Mouse (Mus musculus) MEL (cell line): ENCODE results near the gene Nolc1. TPM values are rescaled to one million over a fixed set of nuclear protein-coding genes. Genes with fewer than 3 reads are reported as not detected.
A peak's percentile ranks its signal among the peaks of the same experiment; 100 is the strongest.

Experiments
- DNase-seq: peaks from one replicate; pipeline ENCODE4 v3.0.0; 2011; ENCODE audit warnings: low read depth, low spot score
- H3K27ac ChIP-seq: 2 replicates; pipeline ENCODE4 v1.5.1; 2012; ENCODE audit warnings: low read depth, mild to moderate bottlenecking, control low read depth, low read length, moderate library complexity; ENCODE audit not compliant: control insufficient read depth
- H3K27me3 ChIP-seq, 2 experiments: fragments of 150-350 bp in 1 of 2; sonication (generic) in 1 of 2; 2 replicates each; pipeline ENCODE4 v1.6.1; 2012; ENCODE audit warnings: low read length in 2 of 2, mild to moderate bottlenecking in 2 of 2, improper control_type of control experiment in 1 of 2, moderate library complexity in 1 of 2; ENCODE audit not compliant: insufficient read depth in 2 of 2, control insufficient read depth in 1 of 2
- H3K36me3 ChIP-seq, 2 experiments: 2 replicates each; pipeline ENCODE4 v1.6.1; 2012 to 2014; ENCODE audit warnings: low read length in 2 of 2, improper control_type of control experiment in 1 of 2, inconsistent platforms in 1 of 2, mild to moderate bottlenecking in 1 of 2; ENCODE audit not compliant: insufficient read depth in 2 of 2, control insufficient read depth in 1 of 2
- H3K4me1 ChIP-seq, 2 experiments: fragments of 150-350 bp in 1 of 2; sonication (generic) in 1 of 2; 2 replicates each; pipeline ENCODE4 v1.6.1; 2012; ENCODE audit warnings: low read length in 2 of 2, improper control_type of control experiment in 1 of 2, mild to moderate bottlenecking in 1 of 2; ENCODE audit not compliant: insufficient read depth in 2 of 2, control insufficient read depth in 1 of 2
- H3K4me3 ChIP-seq, 2 experiments: fragments of 150-350 bp in 1 of 2; sonication (generic) in 1 of 2; 2 replicates each; pipeline ENCODE4 v1.5.1; 2012; ENCODE audit warnings: low read depth in 2 of 2, low read length in 2 of 2, mild to moderate bottlenecking in 2 of 2, moderate library complexity in 2 of 2, control low read depth in 1 of 2, improper control_type of control experiment in 1 of 2; ENCODE audit not compliant: control insufficient read depth in 1 of 2, insufficient read depth in 1 of 2
- H3K79me2 ChIP-seq: 2 replicates; pipeline ENCODE4 v1.6.1; 2012; ENCODE audit warnings: mild to moderate bottlenecking, low read length, moderate library complexity; ENCODE audit not compliant: control insufficient read depth, poor library complexity, insufficient read depth
- H3K9ac ChIP-seq: 2 replicates; pipeline ENCODE4 v1.6.1; 2012; ENCODE audit warnings: low read depth, mild to moderate bottlenecking, control low read depth, low read length, moderate library complexity; ENCODE audit not compliant: control insufficient read depth, poor library complexity, severe bottlenecking
- H3K9me3 ChIP-seq: fragments of 150-350 bp; sonication (generic); replicated peaks from 2 replicates; pipeline ENCODE4 v1.6.1; 2012; ENCODE audit warnings: mild to moderate bottlenecking, low read length, improper control_type of control experiment, moderate library complexity; ENCODE audit not compliant: insufficient read depth
- BHLHE40 ChIP-seq: IDR thresholded peaks from 2 replicates; pipeline ENCODE4 v1.6.1; 2012; ENCODE audit warnings: low read depth, mild to moderate bottlenecking, inconsistent platforms, low read length, improper control_type of control experiment, borderline replicate concordance
- CHD1 ChIP-seq: IDR thresholded peaks from 2 replicates; pipeline ENCODE4 v1.6.1; 2012; ENCODE audit warnings: low read depth, mild to moderate bottlenecking, inconsistent platforms, low read length, improper control_type of control experiment
- E2F4 ChIP-seq: IDR thresholded peaks from 2 replicates; pipeline ENCODE4 v1.6.1; 2011; ENCODE audit warnings: low read depth, low read length, improper control_type of control experiment, borderline replicate concordance
- ELF1 ChIP-seq: IDR thresholded peaks from 2 replicates; pipeline ENCODE4 v1.6.1; 2014; ENCODE audit warnings: low read depth, mild to moderate bottlenecking, inconsistent platforms, low read length, improper control_type of control experiment, moderate library complexity
- ETS1 ChIP-seq: IDR thresholded peaks from 2 replicates; pipeline ENCODE4 v1.6.1; 2012; ENCODE audit warnings: low read depth, mild to moderate bottlenecking, inconsistent platforms, low read length, improper control_type of control experiment, moderate library complexity
- GATA1 ChIP-seq: IDR thresholded peaks from 2 replicates; pipeline ENCODE4 v1.6.1; 2011; ENCODE audit warnings: low read depth, low read length, improper control_type of control experiment
- JUND ChIP-seq: IDR thresholded peaks from 2 replicates; pipeline ENCODE4 v1.6.1; 2011; ENCODE audit warnings: low read depth, mild to moderate bottlenecking, improper control_type of control experiment, low read length
- KAT2A ChIP-seq: conservative IDR thresholded peaks from 2 replicates; pipeline ENCODE4 v1.6.1; 2012; ENCODE audit warnings: low read depth, low read length, improper control_type of control experiment, inconsistent platforms
- MAX ChIP-seq: IDR thresholded peaks from 2 replicates; pipeline ENCODE4 v1.6.1; 2011; ENCODE audit warnings: low read length, improper control_type of control experiment
- MAZ ChIP-seq: IDR thresholded peaks from 2 replicates; pipeline ENCODE4 v1.6.1; 2012; ENCODE audit warnings: low read depth, mild to moderate bottlenecking, inconsistent platforms, low read length, improper control_type of control experiment
- MEF2A ChIP-seq: IDR thresholded peaks from 2 replicates; pipeline ENCODE4 v1.6.1; 2014; ENCODE audit warnings: low read depth, mild to moderate bottlenecking, inconsistent platforms, low read length, improper control_type of control experiment; ENCODE audit not compliant: poor library complexity, insufficient replicate concordance, severe bottlenecking; ENCODE audit errors: extremely low read depth
- MYB ChIP-seq: IDR thresholded peaks from 2 replicates; pipeline ENCODE4 v1.6.1; 2011; ENCODE audit warnings: mild to moderate bottlenecking, low read depth, low read length, improper control_type of control experiment
- MYC ChIP-seq: IDR thresholded peaks from 2 replicates; pipeline ENCODE4 v1.6.1; 2011; ENCODE audit warnings: low read depth, mild to moderate bottlenecking, low read length, improper control_type of control experiment, moderate library complexity
- NELFE ChIP-seq: IDR thresholded peaks from 2 replicates; pipeline ENCODE4 v1.6.1; 2011; ENCODE audit warnings: low read depth, low read length, improper control_type of control experiment
- NRF1 ChIP-seq: IDR thresholded peaks from 2 replicates; pipeline ENCODE4 v1.6.1; 2014; ENCODE audit warnings: low read depth, mild to moderate bottlenecking, inconsistent platforms, low read length, improper control_type of control experiment, moderate library complexity; ENCODE audit not compliant: poor library complexity, insufficient read depth, severe bottlenecking
- POLR2A ChIP-seq, 2 experiments: IDR thresholded peaks; 2 replicates each; pipeline ENCODE4 v1.6.1; 2011 to 2012; ENCODE audit warnings: low read length in 2 of 2, mild to moderate bottlenecking in 2 of 2, control low read depth in 1 of 2, improper control_type of control experiment in 1 of 2, low read depth in 1 of 2, moderate library complexity in 1 of 2; ENCODE audit not compliant: control insufficient read depth in 1 of 2, insufficient read depth in 1 of 2, poor library complexity in 1 of 2
- POLR2AphosphoS2 ChIP-seq: IDR thresholded peaks from 2 replicates; pipeline ENCODE4 v1.6.1; 2011; ENCODE audit warnings: low read length, improper control_type of control experiment
- POLR2AphosphoS5 ChIP-seq: IDR thresholded peaks from 2 replicates; pipeline ENCODE4 v1.6.1; 2012; ENCODE audit warnings: low read depth, borderline replicate concordance, mild to moderate bottlenecking, inconsistent platforms, low read length, moderate library complexity, mixed read lengths
- RAD21 ChIP-seq: IDR thresholded peaks from 2 replicates; pipeline ENCODE4 v1.6.1; 2011; ENCODE audit warnings: mild to moderate bottlenecking, low read depth, low read length, improper control_type of control experiment
- RCOR1 ChIP-seq: IDR thresholded peaks from 2 replicates; pipeline ENCODE4 v1.6.1; 2012; ENCODE audit warnings: low read depth, mild to moderate bottlenecking, inconsistent platforms, low read length, improper control_type of control experiment
- SIN3A ChIP-seq: IDR thresholded peaks from 2 replicates; pipeline ENCODE4 v1.6.1; 2012; ENCODE audit warnings: low read length, improper control_type of control experiment, inconsistent platforms
- SMC3 ChIP-seq: IDR thresholded peaks from 2 replicates; pipeline ENCODE4 v1.6.1; 2011; ENCODE audit warnings: low read depth, low read length, improper control_type of control experiment
- TBP ChIP-seq: IDR thresholded peaks from 2 replicates; pipeline ENCODE4 v1.8.0; 2011; ENCODE audit warnings: low read depth, low read length, improper control_type of control experiment
- TCF12 ChIP-seq: IDR thresholded peaks from 2 replicates; pipeline ENCODE4 v1.6.1; 2014; ENCODE audit warnings: low read depth, mild to moderate bottlenecking, inconsistent platforms, low read length, improper control_type of control experiment, moderate library complexity
- UBTF ChIP-seq: IDR thresholded peaks from 2 replicates; pipeline ENCODE4 v1.6.1; 2012; ENCODE audit warnings: low read depth, mild to moderate bottlenecking, inconsistent platforms, low read length, improper control_type of control experiment, moderate library complexity, borderline replicate concordance; ENCODE audit not compliant: insufficient read depth
- USF1 ChIP-seq: IDR thresholded peaks from 2 replicates; pipeline ENCODE4 v1.6.1; 2014; ENCODE audit warnings: low read depth, mild to moderate bottlenecking, inconsistent platforms, low read length, improper control_type of control experiment, moderate library complexity
- USF2 ChIP-seq, 2 experiments: IDR thresholded peaks; 2 replicates each; pipeline ENCODE4 v1.6.1; 2011 to 2012; ENCODE audit warnings: improper control_type of control experiment in 2 of 2, low read length in 2 of 2, borderline replicate concordance in 1 of 2, inconsistent platforms in 1 of 2, low read depth in 1 of 2, mild to moderate bottlenecking in 1 of 2; ENCODE audit not compliant: insufficient read depth in 1 of 2
- ZKSCAN1 ChIP-seq: IDR thresholded peaks from 2 replicates; pipeline ENCODE4 v1.6.1; 2012; ENCODE audit warnings: low read depth, mild to moderate bottlenecking, inconsistent platforms, low read length, improper control_type of control experiment, moderate library complexity
- ZMIZ1 ChIP-seq: IDR thresholded peaks from 2 replicates; pipeline ENCODE4 v1.6.1; 2012; ENCODE audit warnings: low read depth, mild to moderate bottlenecking, inconsistent platforms, low read length, improper control_type of control experiment, moderate library complexity
- ZNF384 ChIP-seq: IDR thresholded peaks from 2 replicates; pipeline ENCODE4 v1.6.1; 2012; ENCODE audit warnings: low read depth, mild to moderate bottlenecking, inconsistent platforms, low read length, improper control_type of control experiment
- polyA plus RNA-seq, 2 experiments: library from polyadenylated mRNA; stranded (reverse) in 1 of 2; unstranded in 1 of 2; fragments of >175 nt in 1 of 2; fragments of >200 nt in 1 of 2; gene quantifications; 2 replicates each; pipeline versions ENCODE4 v1.2.1 to v1.2.4; 2012; ENCODE audit warnings: low replicate concordance in 2 of 2, low read depth in 1 of 2; ENCODE audit not compliant: insufficient read length in 2 of 2, insufficient read depth in 1 of 2, missing spikeins in 1 of 2
- total RNA-seq: library from RNA; depleted of rRNA; stranded (reverse); fragments of 300-350 nt; gene quantifications from 2 replicates; pipeline ENCODE4 v1.2.3, GENCODE M21; 2012

Gene Nolc1
- total and polyA plus RNA-seq, 3 experiments, result 213 to 753 (median 294) TPM

GRCm38 (mm10) chr19:46036477-46037242 lies 39.0 kb upstream of the Nolc1 start (continued):
- TF ChIP-seq TCF12 (0 out of 2 replicates have a peak, but pooled peaks have one; percentile 28), KAT2A (no peak), MYC (no peak), BHLHE40 (no peak), MAX (no peak), SIN3A (no peak)

DNA sequence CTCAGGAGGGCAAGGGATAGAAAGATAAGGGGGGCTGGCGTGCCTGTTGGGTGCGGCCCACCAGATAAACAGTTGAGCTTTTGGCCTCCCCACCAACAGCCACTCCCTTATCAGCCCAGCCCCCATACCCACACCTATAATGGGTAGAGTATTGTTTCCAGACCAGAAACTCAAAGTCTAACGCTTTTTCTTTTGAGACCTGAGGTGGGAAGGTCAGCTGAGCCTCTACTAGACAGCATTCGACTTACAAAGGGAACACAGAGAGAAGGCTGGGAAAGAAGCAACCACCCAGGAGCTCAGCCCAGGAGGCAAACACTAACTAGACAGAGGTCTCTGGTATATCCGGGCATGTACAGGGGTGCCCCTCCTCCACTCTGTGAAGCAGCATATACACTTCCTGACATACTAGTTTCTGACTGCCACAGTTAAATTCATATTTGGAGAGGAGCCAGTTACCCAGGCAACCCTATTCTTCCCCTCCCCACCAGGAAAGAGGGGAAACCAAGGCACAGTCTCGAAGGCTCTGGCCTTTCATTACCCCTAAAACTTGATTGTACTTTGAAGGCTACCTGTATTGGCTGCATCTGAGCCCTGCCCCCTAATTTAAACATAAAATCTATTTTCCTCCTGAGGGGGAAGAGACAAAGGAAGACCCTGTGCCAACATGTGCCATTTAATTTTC lies 38.3 kb upstream of the Nolc1 start:
- H3K9ac ChIP-seq, result peak overlapping the region; percentile 86
- peaks cover 73% of the 10 kb centered on the region for H3K79me2 ChIP-seq
- H3K9me3 ChIP-seq, result no peaks in the 10 kb centered on the region
- H3K36me3 ChIP-seq, result peaks cover 22 to 38% of the 10 kb centered on the region in 2 experiments
- no peaks in the 10 kb centered on the region for H3K27me3 ChIP-seq
- peak overlapping the region; percentile 99 for H3K27ac ChIP-seq
- DNase-seq, result peak; percentile 98
- peaks cover 16 to 39% of the 10 kb centered on the region in 2 experiments for H3K4me1 ChIP-seq
- peak overlapping the region; percentile 76 to 85 for H3K4me3 ChIP-seq
- no peak for TF ChIP-seq E2F4
- peak; percentile 92 for TF ChIP-seq ELF1
- no peak for TF ChIP-seq UBTF
- TF ChIP-seq POLR2AphosphoS5, result no peak
- peak; percentile 86 for TF ChIP-seq TBP
- TF ChIP-seq ETS1, result peak; percentile 86
- TF ChIP-seq CHD1, result no peak
- TF ChIP-seq SIN3A, result peak; percentile 93
- peak; percentile 24 for TF ChIP-seq SMC3
- 0 out of 2 replicates have a peak, but pooled peaks have one; percentile 4 for TF ChIP-seq MEF2A
- TF ChIP-seq ZKSCAN1, result no peak
- peak; percentile 96 for TF ChIP-seq MAZ
- TF ChIP-seq NRF1, result no peak
- TF ChIP-seq TCF12, result peak; percentile 94
- no peak for TF ChIP-seq RAD21
- TF ChIP-seq MYB, result peak; percentile 98
- 0 out of 2 replicates have a peak, but pooled peaks have one; percentile 5 for TF ChIP-seq USF1
- peak; percentile 79 for TF ChIP-seq MAX
- TF ChIP-seq USF2 (IDR thresholded peaks at IDR 0.05; ENCODE audit: borderline replicate concordance in 1 of 2, insufficient read depth in 1 of 2, low read depth in 1 of 2, low read length in 2 of 2), result no peak
- peak; percentile 83; the same call in 1 of the 2 replicates for TF ChIP-seq JUND
- peak; percentile 84 for TF ChIP-seq RCOR1
- TF ChIP-seq BHLHE40, result peak; percentile 91
- peak; percentile 90 for TF ChIP-seq POLR2AphosphoS2
- peak; percentile 22 to 87; a peak in 3 of 4 replicates for TF ChIP-seq POLR2A (IDR thresholded peaks at IDR 0.05; ENCODE audit: control insufficient read depth in 1 of 2, insufficient read depth in 1 of 2, low read depth in 1 of 2, low read length in 2 of 2, poor library complexity in 1 of 2)
- TF ChIP-seq MYC, result peak; percentile 60; the same call in 1 of the 2 replicates
- peak; percentile 4; the same call in 1 of the 2 replicates for TF ChIP-seq ZNF384
- TF ChIP-seq NELFE, result peak; percentile 66
- peak; percentile 96 for TF ChIP-seq GATA1
- 0 out of 2 replicates have a peak, but pooled peaks have one; percentile 10 for TF ChIP-seq KAT2A
- TF ChIP-seq ZMIZ1, result peak; percentile 86; the same call in 1 of the 2 replicates
